Mouse (Mus musculus) CH12.LX (cell line): ENCODE results near the gene Mgll. TPM values are rescaled to one million over a fixed set of nuclear protein-coding genes. Genes with fewer than 3 reads are reported as not detected.

ENCODE experiments used
- DNase-seq: peaks from one replicate; pipeline ENCODE4 v3.0.0-alpha.2; 2013; ENCODE audit errors: extremely low read depth
- H3K27ac ChIP-seq: 2 replicates; pipeline ENCODE4 v1.5.1; 2012; ENCODE audit warnings: low read depth, mild to moderate bottlenecking, control low read depth, moderate library complexity; ENCODE audit not compliant: insufficient read depth
- H3K27me3 ChIP-seq: replicated peaks from 2 replicates; pipeline ENCODE3; 2012; ENCODE audit warnings: inconsistent platforms
- H3K36me3 ChIP-seq, 2 experiments: replicated peaks in 1 of 2; 2 replicates each; pipeline versions ENCODE3 to v1.6.1; 2012; ENCODE audit warnings: inconsistent platforms in 1 of 2, low read length in 1 of 2, mild to moderate bottlenecking in 1 of 2, mixed read lengths in 1 of 2, moderate library complexity in 1 of 2; ENCODE audit not compliant: control insufficient read depth in 1 of 2, insufficient read depth in 1 of 2
- H3K4me1 ChIP-seq, 2 experiments: 2 replicates each; pipeline ENCODE4 v1.6.1; 2012; ENCODE audit warnings: inconsistent platforms in 1 of 2, moderate library complexity in 1 of 2; ENCODE audit not compliant: insufficient read depth in 2 of 2, control insufficient read depth in 1 of 2
- H3K4me2 ChIP-seq: 2 replicates; pipeline ENCODE4 v1.6.1; 2012; ENCODE audit warnings: low read depth, mild to moderate bottlenecking, control low read depth; ENCODE audit not compliant: poor library complexity, insufficient read depth, severe bottlenecking
- H3K4me3 ChIP-seq, 3 experiments: fragments of 150-350 bp in 1 of 3; sonication (generic) in 1 of 3; replicated peaks in 1 of 3; 2 replicates each; pipeline versions ENCODE3 to v1.5.1; 2011 to 2012; ENCODE audit warnings: low read depth in 2 of 3, low read length in 2 of 3, mild to moderate bottlenecking in 2 of 3, moderate library complexity in 2 of 3, control low read depth in 1 of 3, improper control_type of control experiment in 1 of 3, inconsistent platforms in 1 of 3, mixed read lengths in 1 of 3; ENCODE audit not compliant: poor library complexity in 1 of 3
- H3K79me2 ChIP-seq: replicated peaks from 2 replicates; pipeline ENCODE4 v1.6.1; 2012; ENCODE audit warnings: mild to moderate bottlenecking, moderate library complexity; ENCODE audit not compliant: control insufficient read depth, poor library complexity, insufficient read depth, severe bottlenecking; ENCODE audit errors: extremely low read depth
- H3K9ac ChIP-seq: 2 replicates; pipeline ENCODE4 v1.6.1; 2012; ENCODE audit warnings: low read depth, mild to moderate bottlenecking, control low read depth, moderate library complexity; ENCODE audit not compliant: insufficient read depth
- H3K9me3 ChIP-seq: replicated peaks from 2 replicates; pipeline ENCODE3; 2012; ENCODE audit warnings: low read length, inconsistent platforms, mixed read lengths
- BHLHE40 ChIP-seq: IDR thresholded peaks from 2 replicates; pipeline ENCODE4 v1.6.1; 2011; ENCODE audit warnings: mild to moderate bottlenecking, low read depth, low read length, improper control_type of control experiment
- CHD2 ChIP-seq: IDR thresholded peaks from 2 replicates; pipeline ENCODE4 v1.6.1; 2011; ENCODE audit warnings: low read length, improper control_type of control experiment
- ETS1 ChIP-seq: conservative IDR thresholded peaks from 2 replicates; pipeline ENCODE4 v1.6.1; 2012; ENCODE audit warnings: low read depth, mild to moderate bottlenecking, inconsistent platforms, low read length, improper control_type of control experiment, moderate library complexity
- GABPA ChIP-seq: IDR thresholded peaks from 2 replicates; pipeline ENCODE4 v1.6.1; 2012; ENCODE audit warnings: low read depth, low read length, improper control_type of control experiment, inconsistent platforms; ENCODE audit not compliant: insufficient replicate concordance
- JUND ChIP-seq: conservative IDR thresholded peaks from 2 replicates; pipeline ENCODE4 v1.6.1; 2011; ENCODE audit warnings: low read depth, low read length, improper control_type of control experiment
- MEF2A ChIP-seq: IDR thresholded peaks from 2 replicates; pipeline ENCODE4 v1.6.1; 2014; ENCODE audit warnings: low read depth, mild to moderate bottlenecking, inconsistent platforms, low read length, improper control_type of control experiment, borderline replicate concordance
- NELFE ChIP-seq: IDR thresholded peaks from 2 replicates; pipeline ENCODE4 v1.6.1; 2011; ENCODE audit warnings: low read depth, low read length, improper control_type of control experiment
- NRF1 ChIP-seq: IDR thresholded peaks from 2 replicates; pipeline ENCODE4 v1.6.1; 2014; ENCODE audit warnings: low read depth, mild to moderate bottlenecking, inconsistent platforms, low read length, improper control_type of control experiment, moderate library complexity
- PAX5 ChIP-seq: IDR thresholded peaks from 2 replicates; pipeline ENCODE4 v1.6.1; 2012; ENCODE audit warnings: low read length, inconsistent platforms, mixed read lengths
- POLR2AphosphoS2 ChIP-seq: IDR thresholded peaks from 2 replicates; pipeline ENCODE4 v1.6.1; 2011; ENCODE audit warnings: low read depth, low read length, improper control_type of control experiment
- RAD21 ChIP-seq: IDR thresholded peaks from 2 replicates; pipeline ENCODE4 v1.6.1; 2011; ENCODE audit warnings: low read depth, mild to moderate bottlenecking, low read length, improper control_type of control experiment, moderate library complexity
- RCOR1 ChIP-seq: conservative IDR thresholded peaks from 2 replicates; pipeline ENCODE4 v1.6.1; 2012; ENCODE audit warnings: low read depth, mild to moderate bottlenecking, inconsistent platforms, low read length, improper control_type of control experiment
- dilution Hi-C: fragments of 300-500 bp; cut with MboI; formaldehyde crosslinking; loops from 2 replicates; pipeline ENCODE4 v1.14.3; 2020; ENCODE audit warnings: low sequenced_read_pairs; ENCODE audit not compliant: extremely low pct_unique_long_range_greater_than_20kb, extremely low pct_ligation_motif_present
- in situ Hi-C: fragments of 300-500 bp; cut with MboI; formaldehyde crosslinking; loops from 3 replicates; pipeline ENCODE4 v1.14.3; 2019; ENCODE audit warnings: low sequenced_read_pairs, low pct_ligation_motif_present, low pct_unique_long_range_greater_than_20kb, mixed read lengths
- polyA plus RNA-seq: library from polyadenylated mRNA; unstranded; fragments of >175 nt; gene quantifications from 2 replicates; pipeline ENCODE4 v1.2.1, GENCODE M21; 2012; ENCODE audit warnings: low read depth; ENCODE audit not compliant: insufficient read length
- total RNA-seq, 2 experiments: library from RNA; depleted of rRNA; stranded (reverse); fragments of 300-350 nt in 1 of 2; fragments of >200 nt in 1 of 2; gene quantifications; 2 replicates each; pipeline ENCODE4 v1.2.3; 2012 to 2014

The Mgll gene
- total and polyA plus RNA-seq, 3 experiments: 60.8 to 81.1 (median 76.5) TPM

GRCm38 (mm10) chr6:88869459-88869858 is 145.2 kb downstream of the Mgll start:
- Histone ChIP-seq H3K9ac (no peak overlapping the region), H3K27me3 (peaks cover 8% of the 10 kb centered on the region), H3K4me3 (no peak overlapping the region), H3K27ac (no peak overlapping the region), H3K4me1 (peaks cover 12 to 15% of the 10 kb centered on the region in 2 experiments), H3K9me3 (peaks cover 3% of the 10 kb centered on the region), H3K4me2 (peak overlapping the region; percentile 61), H3K79me2 (no peaks in the 10 kb centered on the region), H3K36me3 (peaks cover 0 to 2% of the 10 kb centered on the region in 2 experiments)
- 0 out of 2 replicates have a peak, but pooled peaks have one; percentile 20 for TF ChIP-seq ETS1
- TF ChIP-seq POLR2AphosphoS2: no peak
- TF ChIP-seq GABPA: no peak
- TF ChIP-seq CHD2: no peak
- in situ Hi-C loops (no loop called here), dilution Hi-C loops (no loop called here)
- DNase-seq: peak; percentile 67

- in situ Hi-C loops: no loop called here
- TF ChIP-seq NELFE (no peak), PAX5 (no peak), NRF1 (no peak), MEF2A (no peak), RCOR1 (no peak)
- TF ChIP-seq, all 38 proteins: peak for 0
Observed at GRCm38 (mm10) chr6:88870594-88870993, 146.4 kb downstream of the Mgll start.

DNA sequence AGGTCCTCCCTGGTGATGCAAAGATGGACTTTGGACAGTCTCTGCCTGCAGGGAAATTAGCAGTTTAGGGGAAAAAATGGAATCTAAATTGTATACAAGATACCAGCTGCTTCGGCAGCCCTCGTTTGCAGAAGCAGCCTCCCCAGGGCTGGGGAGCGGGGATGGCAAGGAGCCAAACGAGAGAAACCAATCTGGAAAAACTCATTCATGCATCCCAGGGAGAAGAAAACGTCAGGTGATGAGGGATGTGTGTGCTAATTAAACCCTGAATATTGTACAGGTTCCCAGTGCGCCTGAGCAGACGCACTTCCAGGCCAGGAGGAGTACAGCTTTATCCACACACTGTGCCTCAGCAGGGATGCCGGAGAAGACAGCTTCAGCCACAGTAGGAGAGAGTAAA is 147.3 kb downstream of the Mgll start:
- H3K27me3 ChIP-seq: peaks cover 6% of the 10 kb centered on the region
- no peak overlapping the region for H3K27ac ChIP-seq
- DNase-seq: no peak
- in situ Hi-C loops (no loop called here), dilution Hi-C loops (no loop called here)
- H3K9me3 ChIP-seq: peaks cover 6% of the 10 kb centered on the region
- no peak overlapping the region for H3K4me3 ChIP-seq
- no peak for TF ChIP-seq JUND
- no peak for TF ChIP-seq CHD2
- TF ChIP-seq PAX5: no peak
- no peak for TF ChIP-seq MEF2A
- no peak for TF ChIP-seq BHLHE40
- no peak for TF ChIP-seq RAD21
- H3K4me1 ChIP-seq: peaks cover 12 to 15% of the 10 kb centered on the region in 2 experiments
- peaks cover 0 to 2% of the 10 kb centered on the region in 2 experiments for H3K36me3 ChIP-seq
- no peak overlapping the region for H3K9ac ChIP-seq
- no peaks in the 10 kb centered on the region for H3K79me2 ChIP-seq
- H3K4me2 ChIP-seq: no peak overlapping the region

More at GRCm38 (mm10) chr6:88870594-88870993, 146.4 kb downstream of the Mgll start:
- Histone ChIP-seq H3K27me3 (peaks cover 8% of the 10 kb centered on the region), H3K36me3 (peaks cover 0 to 2% of the 10 kb centered on the region in 2 experiments), H3K4me3 (no peak overlapping the region), H3K9me3 (peaks cover 5% of the 10 kb centered on the region), H3K27ac (no peak overlapping the region), H3K79me2 (no peaks in the 10 kb centered on the region), H3K4me2 (no peak overlapping the region), H3K9ac (no peak overlapping the region), H3K4me1 (peaks cover 12 to 15% of the 10 kb centered on the region in 2 experiments)
- no peak for DNase-seq
- dilution Hi-C loops: no loop called here
